Mouse (Mus musculus) stomach, postnatal 0 days (tissue): Measurements from ENCODE around the gene Rad51b. TPM values are rescaled to one million over a fixed set of nuclear protein-coding genes. Genes with fewer than 3 reads are reported as not detected.
A peak's percentile ranks its signal among the peaks of the same experiment; 100 is the strongest.

Experiments
- ATAC-seq: fragments of 200-750 bp; cut with Nextera tagmentation; 2 replicates; pipeline ENCODE4 v1.8.0; 2017; ENCODE audit not compliant: low FRiP score, low TSS enrichment
- DNase-seq: peaks from one replicate; pipeline ENCODE4 v3.0.0-alpha.2; 2016; ENCODE audit warnings: low spot score
- H3K27ac ChIP-seq: fragments of 300-500 bp; sonication (generic); replicated peaks from 2 replicates; pipeline ENCODE4 v1.5.1; 2014; ENCODE audit warnings: mild to moderate bottlenecking, control low read depth
- H3K27me3 ChIP-seq: fragments of 300-500 bp; sonication (generic); 2 replicates; pipeline ENCODE4 v1.6.1; 2014; ENCODE audit warnings: low read length; ENCODE audit not compliant: control insufficient read depth, insufficient read depth
- H3K36me3 ChIP-seq: fragments of 300-500 bp; sonication (generic); 2 replicates; pipeline ENCODE4 v1.6.1; 2014; ENCODE audit warnings: low read length, mixed read lengths; ENCODE audit not compliant: control insufficient read depth, insufficient read depth
- H3K4me1 ChIP-seq: fragments of 300-500 bp; sonication (generic); replicated peaks from 2 replicates; pipeline ENCODE4 v1.6.1; 2014; ENCODE audit warnings: antibody characterized with exemption; ENCODE audit not compliant: control insufficient read depth, insufficient read depth
- H3K4me2 ChIP-seq: fragments of 300-500 bp; sonication (generic); replicated peaks from 2 replicates; pipeline ENCODE4 v1.6.1; 2014; ENCODE audit warnings: low read depth, mild to moderate bottlenecking, control low read depth, moderate library complexity
- H3K4me3 ChIP-seq: fragments of 300-500 bp; sonication (generic); 2 replicates; pipeline ENCODE4 v1.5.1; 2014; ENCODE audit warnings: low read depth, low read length, control low read depth
- H3K9ac ChIP-seq: fragments of 300-500 bp; sonication (generic); 2 replicates; pipeline ENCODE4 v1.6.1; 2014; ENCODE audit warnings: mild to moderate bottlenecking, low read length, control low read depth, mixed read lengths
- H3K9me3 ChIP-seq: fragments of 300-500 bp; sonication (generic); 2 replicates; pipeline ENCODE4 v1.6.1; 2016; ENCODE audit warnings: low read length; ENCODE audit not compliant: control insufficient read depth
- CTCF ChIP-seq: IDR thresholded peaks from 2 replicates; pipeline ENCODE4 v1.5.1; 2016; ENCODE audit warnings: antibody characterized with exemption, low read depth, mild to moderate bottlenecking, moderate library complexity
- EP300 ChIP-seq: optimal IDR thresholded peaks from 2 replicates; pipeline ENCODE3; 2016; ENCODE audit warnings: antibody characterized with exemption
- WGBS: fragments of 180-500 bp; shearing (Covaris S2); extraction: QIAGEN DNeasy Blood & Tissue Kit; methylation state at CpG from one replicate; pipeline ENCODE4 v1.1.7; 2014; 5-methylcytosine and 5-hydroxymethylcytosine counted together
- polyA plus RNA-seq: library from polyadenylated mRNA; unstranded; fragments of >200 nt; fragmentation: Nextera tagmentation; extraction: Ambion mirVana; gene quantifications from 2 replicates; pipeline ENCODE4 v1.2.1, GENCODE M21; 2015

The Rad51b gene
- polyA plus RNA-seq, 1 experiment from 2014 or later = 2.0 TPM

DNA sequence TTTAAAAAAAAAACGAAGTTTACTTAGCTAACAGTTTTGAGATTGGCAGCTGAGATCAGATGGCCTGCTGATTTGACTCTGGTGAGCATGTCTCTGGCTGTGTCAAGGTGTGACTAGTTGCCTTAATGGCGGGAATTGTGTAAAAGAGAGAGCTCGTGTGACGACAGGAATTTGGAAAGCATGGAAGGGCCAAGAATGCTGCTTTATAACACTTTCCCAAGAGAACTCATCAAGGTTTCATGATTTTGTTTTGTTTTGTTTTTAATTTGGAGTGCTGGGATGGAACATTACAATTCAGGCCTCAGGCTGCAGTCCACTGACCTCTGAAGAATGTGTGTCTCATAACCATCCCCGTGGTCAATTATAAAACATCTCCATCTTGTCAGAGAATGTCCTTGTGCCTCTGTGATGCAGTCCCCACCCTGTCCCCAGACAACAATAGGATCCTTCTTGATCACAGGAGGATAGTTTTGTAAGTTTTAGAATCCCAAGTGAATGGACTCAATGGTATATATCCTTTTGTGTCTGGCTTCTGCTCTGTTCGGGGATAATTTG is 145.8 kb downstream of the Rad51b start:
- WGBS = 57% methylated on average over 6 of the region's 6 CpGs
- no peak overlapping the region for H3K27ac ChIP-seq
- DNase-seq = no peak

DNA sequence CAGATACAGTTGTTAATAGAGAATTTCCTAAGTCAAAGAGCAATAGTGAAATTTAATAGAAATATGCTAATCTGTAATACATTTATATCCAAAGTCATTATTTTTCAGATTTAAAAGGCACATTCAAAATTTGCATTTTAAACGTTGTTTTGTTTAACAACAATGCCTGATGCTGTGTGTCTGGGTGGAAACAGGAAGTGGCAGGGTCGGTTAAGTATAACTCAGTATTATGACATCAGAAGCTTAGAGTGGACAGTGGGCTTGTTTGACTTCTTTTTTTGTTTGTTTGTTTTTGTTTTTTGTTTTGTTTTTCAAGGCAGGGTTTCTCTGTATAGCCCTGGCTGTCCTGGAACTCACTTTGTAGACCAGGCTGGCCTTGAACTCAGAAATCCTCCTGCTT is 147.6 kb downstream of the Rad51b start:
- Histone ChIP-seq H3K9ac (no peak overlapping the region), H3K9me3 (no peaks in the 10 kb centered on the region), H3K36me3 (no peaks in the 10 kb centered on the region), H3K4me3 (no peak overlapping the region), H3K27ac (no peak overlapping the region), H3K4me1 (peaks cover 7% of the 10 kb centered on the region), H3K4me2 (no peak overlapping the region), H3K27me3 (no peaks in the 10 kb centered on the region)
- TF ChIP-seq EP300 = no peak
- no peak for TF ChIP-seq CTCF
- 62% methylated on average over 2 of the region's 2 CpGs for WGBS
- ATAC-seq = no peak
- no peak for DNase-seq

More for the DNA sequence above, 145.8 kb downstream of the Rad51b start:
- Histone ChIP-seq H3K36me3 (no peaks in the 10 kb centered on the region), H3K27me3 (no peaks in the 10 kb centered on the region), H3K9ac (no peak overlapping the region), H3K4me2 (no peak overlapping the region), H3K4me1 (peaks cover 7% of the 10 kb centered on the region), H3K4me3 (no peak overlapping the region), H3K9me3 (no peaks in the 10 kb centered on the region)
- no peak for TF ChIP-seq CTCF
- no peak for TF ChIP-seq EP300
- ATAC-seq = no peak

DNA sequence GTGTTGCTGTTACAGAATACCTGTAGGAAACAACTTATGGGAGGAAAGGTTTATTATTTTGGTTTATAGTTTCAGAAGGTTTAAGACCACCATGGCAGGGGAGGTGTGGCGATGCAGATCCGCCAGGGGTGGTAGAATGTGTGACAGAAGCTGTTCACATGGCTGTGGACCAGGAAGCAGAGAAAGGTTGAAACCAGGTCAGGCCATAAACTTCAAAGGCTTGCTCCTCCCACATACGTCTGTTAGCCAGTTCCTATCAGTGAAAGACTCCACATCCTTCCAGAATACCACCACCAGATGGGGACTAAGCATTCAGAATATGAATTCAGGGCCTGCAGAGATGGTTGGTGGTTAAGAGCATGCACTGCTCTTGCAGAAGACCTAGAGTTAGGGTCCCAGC is 150.0 kb downstream of the Rad51b start:
- no peaks in the 10 kb centered on the region for H3K4me1 ChIP-seq
- H3K4me3 ChIP-seq = no peak overlapping the region
- no peak overlapping the region for H3K4me2 ChIP-seq
- no peak overlapping the region for H3K9ac ChIP-seq
- ATAC-seq = no peak
- no peak overlapping the region for H3K27ac ChIP-seq
- TF ChIP-seq CTCF (no peak), EP300 (no peak)
- WGBS = 74% methylated on average over 3 of the region's 3 CpGs
- no peaks in the 10 kb centered on the region for H3K9me3 ChIP-seq
- H3K27me3 ChIP-seq = no peaks in the 10 kb centered on the region
- no peaks in the 10 kb centered on the region for H3K36me3 ChIP-seq
- no peak for DNase-seq

- no peaks in the 10 kb centered on the region for H3K36me3 ChIP-seq
- 27% methylated on average over 8 of the region's 8 CpGs for WGBS
- H3K27me3 ChIP-seq = no peaks in the 10 kb centered on the region
- no peak for TF ChIP-seq CTCF
- no peak for TF ChIP-seq EP300
- peak; percentile 83; the same call in 1 of the 2 replicates for ATAC-seq
- no peak overlapping the region for H3K4me3 ChIP-seq
- H3K4me2 ChIP-seq = no peak overlapping the region
- H3K27ac ChIP-seq = 0 out of 2 replicates have a peak overlapping the region, but pooled peaks have one; percentile 30
- no peak overlapping the region for H3K9ac ChIP-seq
- H3K9me3 ChIP-seq = no peaks in the 10 kb centered on the region
- no peaks in the 10 kb centered on the region for H3K4me1 ChIP-seq
- no peak for DNase-seq
These were observed 152.8 kb downstream of the Rad51b start for GRCm38 (mm10) chr12:79449817-79450411.

DNA sequence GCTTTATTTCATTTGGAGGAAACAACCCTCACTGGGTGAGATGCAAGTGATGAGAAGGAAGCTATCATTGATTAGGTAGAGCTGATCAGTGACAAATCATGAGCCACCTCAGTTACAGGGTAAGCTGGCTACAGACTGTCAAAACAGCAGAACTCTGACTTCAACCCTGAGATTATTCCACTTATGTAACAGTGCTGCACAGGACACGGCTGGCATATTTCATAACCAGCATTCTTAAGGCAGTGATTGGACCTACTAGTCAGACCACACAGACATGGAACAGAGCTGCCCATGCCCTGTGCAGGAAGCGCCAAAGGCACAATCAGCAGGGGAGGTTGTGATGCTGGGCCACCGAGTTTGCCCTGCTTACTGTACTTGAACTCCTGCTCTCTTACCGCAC is 155.8 kb downstream of the Rad51b start:
- H3K27ac ChIP-seq = no peak overlapping the region
- ATAC-seq = no peak
- 70% methylated on average over 4 of the region's 4 CpGs for WGBS

DNA sequence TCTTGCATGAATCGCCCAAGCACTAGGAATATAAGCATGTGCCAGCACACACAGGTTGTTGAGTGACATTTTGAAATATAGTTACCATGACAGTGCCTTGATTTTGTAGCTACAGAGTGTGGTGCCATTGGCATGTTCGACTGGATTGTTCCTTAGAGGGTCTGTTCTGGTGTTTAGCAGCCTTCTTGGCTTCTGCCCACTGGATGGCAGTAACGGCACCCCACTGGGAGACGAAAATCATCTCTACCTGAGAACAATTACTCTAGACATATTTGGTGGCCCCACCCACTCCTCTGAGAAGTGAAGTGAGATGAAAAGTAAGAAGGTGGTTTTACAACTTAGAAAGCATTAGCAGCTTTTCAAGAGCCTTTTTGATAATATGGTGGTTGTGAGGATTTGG is 156.9 kb downstream of the Rad51b start:
- Histone ChIP-seq H3K36me3 (no peaks in the 10 kb centered on the region), H3K4me2 (no peak overlapping the region), H3K27me3 (no peaks in the 10 kb centered on the region), H3K9me3 (no peaks in the 10 kb centered on the region), H3K9ac (no peak overlapping the region), H3K27ac (peak overlapping the region; percentile 40), H3K4me1 (no peaks in the 10 kb centered on the region), H3K4me3 (no peak overlapping the region)
- WGBS = 52% methylated on average over 4 of the region's 4 CpGs
- peak; percentile 56 for DNase-seq
- TF ChIP-seq EP300 = no peak
- TF ChIP-seq CTCF = peak; percentile 70
- ATAC-seq = no peak

More for the DNA sequence above, 155.8 kb downstream of the Rad51b start:
- H3K4me3 ChIP-seq = no peak overlapping the region
- no peaks in the 10 kb centered on the region for H3K27me3 ChIP-seq
- no peaks in the 10 kb centered on the region for H3K9me3 ChIP-seq
- TF ChIP-seq CTCF (no peak), EP300 (no peak)
- no peaks in the 10 kb centered on the region for H3K4me1 ChIP-seq
- no peak overlapping the region for H3K4me2 ChIP-seq
- H3K36me3 ChIP-seq = no peaks in the 10 kb centered on the region
- DNase-seq = no peak
- H3K9ac ChIP-seq = no peak overlapping the region
